Mouse (Mus musculus) kidney, postnatal 0 days (tissue): ENCODE results near the gene Adm2. TPM values are rescaled to one million over a fixed set of nuclear protein-coding genes. Genes with fewer than 3 reads are reported as not detected.

Experiments
- ATAC-seq: fragments of 200-750 bp; cut with Nextera tagmentation; replicated peaks from 2 replicates; pipeline ENCODE4 v1.8.0; 2017; ENCODE audit warnings: low read depth, moderate number of reproducible peaks, moderate TSS enrichment, moderate library complexity; ENCODE audit not compliant: low FRiP score
- DNase-seq: peaks from one replicate; pipeline ENCODE4 v3.0.0-alpha.2; 2016; ENCODE audit warnings: low spot score
- H3K27ac ChIP-seq: fragments of 300-500 bp; sonication (generic); 2 replicates; pipeline ENCODE4 v1.5.1; 2014; ENCODE audit warnings: mild to moderate bottlenecking
- H3K27me3 ChIP-seq: fragments of 300-500 bp; sonication (generic); 2 replicates; pipeline ENCODE4 v1.6.1; 2014; ENCODE audit warnings: low read length, mixed read lengths; ENCODE audit not compliant: insufficient read depth
- H3K36me3 ChIP-seq: fragments of 300-500 bp; sonication (generic); 2 replicates; pipeline ENCODE4 v1.6.1; 2014; ENCODE audit warnings: low read length, mixed read lengths; ENCODE audit not compliant: insufficient read depth
- H3K4me1 ChIP-seq: fragments of 300-500 bp; sonication (generic); replicated peaks from 2 replicates; pipeline ENCODE4 v1.6.1; 2014; ENCODE audit warnings: antibody characterized with exemption, low read length, mixed read lengths; ENCODE audit not compliant: insufficient read depth
- H3K4me2 ChIP-seq: fragments of 300-500 bp; sonication (generic); 2 replicates; pipeline ENCODE4 v1.6.1; 2014; ENCODE audit warnings: mild to moderate bottlenecking, low read length, moderate library complexity, mixed read lengths
- H3K4me3 ChIP-seq: fragments of 300-500 bp; sonication (generic); replicated peaks from 2 replicates; pipeline ENCODE4 v1.5.1; 2014; ENCODE audit warnings: low read depth, low read length
- H3K9ac ChIP-seq: fragments of 300-500 bp; sonication (generic); 2 replicates; pipeline ENCODE4 v1.6.1; 2014; ENCODE audit warnings: low read depth, low read length
- H3K9me3 ChIP-seq: fragments of 300-500 bp; sonication (generic); replicated peaks from 2 replicates; pipeline ENCODE4 v1.6.1; 2016; ENCODE audit warnings: low read length, inconsistent platforms, mixed read lengths
- CTCF ChIP-seq: IDR thresholded peaks from 2 replicates; pipeline ENCODE4 v1.5.1; 2016; ENCODE audit warnings: antibody characterized with exemption, low read depth, mild to moderate bottlenecking, moderate library complexity
- WGBS: fragments of 180-500 bp; shearing (Covaris S2); extraction: QIAGEN DNeasy Blood & Tissue Kit; methylation state at CpG from one replicate; pipeline ENCODE4 v1.1.7; 2014; 5-methylcytosine and 5-hydroxymethylcytosine counted together
- polyA plus RNA-seq: library from polyadenylated mRNA; unstranded; fragments of >200 nt; fragmentation: Nextera tagmentation; extraction: Ambion mirVana; gene quantifications from 2 replicates; pipeline ENCODE4 v1.2.1, GENCODE M21; 2015

The Adm2 gene
- polyA plus RNA-seq, 1 experiment from 2014 or later, result 1.5 TPM

DNA sequence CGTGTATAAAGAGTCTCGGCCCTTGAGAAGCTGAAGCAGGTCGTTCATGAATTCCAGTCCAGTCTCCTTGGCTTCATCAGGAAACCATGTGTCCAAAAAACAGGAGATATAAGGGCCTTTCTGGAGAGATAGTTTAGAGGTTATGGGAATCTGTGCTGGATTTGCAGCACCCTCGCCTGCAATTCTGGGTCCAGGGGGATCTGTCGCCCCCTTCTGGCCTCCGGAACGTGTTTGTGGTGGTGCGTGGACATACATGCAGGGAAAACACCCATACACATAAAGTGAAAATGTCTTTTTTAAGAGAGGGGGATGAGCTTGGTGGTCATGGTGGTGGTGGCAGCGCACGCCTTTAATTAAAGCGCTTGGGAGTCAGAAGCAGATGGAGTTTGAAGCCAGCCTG lies 6.4 kb upstream of the Adm2 start:
- no peak for ATAC-seq
- Histone ChIP-seq H3K9ac (no peak overlapping the region), H3K27ac (no peak overlapping the region), H3K4me2 (no peak overlapping the region), H3K27me3 (no peaks in the 10 kb centered on the region), H3K36me3 (no peaks in the 10 kb centered on the region), H3K9me3 (no peaks in the 10 kb centered on the region), H3K4me3 (no peak overlapping the region), H3K4me1 (peaks cover 8% of the 10 kb centered on the region)
- DNase-seq, result no peak
- whole genome bisulfite sequencing, result 74% methylated on average over 11 of the region's 11 CpGs
- peak; percentile 44 for TF ChIP-seq CTCF

DNA sequence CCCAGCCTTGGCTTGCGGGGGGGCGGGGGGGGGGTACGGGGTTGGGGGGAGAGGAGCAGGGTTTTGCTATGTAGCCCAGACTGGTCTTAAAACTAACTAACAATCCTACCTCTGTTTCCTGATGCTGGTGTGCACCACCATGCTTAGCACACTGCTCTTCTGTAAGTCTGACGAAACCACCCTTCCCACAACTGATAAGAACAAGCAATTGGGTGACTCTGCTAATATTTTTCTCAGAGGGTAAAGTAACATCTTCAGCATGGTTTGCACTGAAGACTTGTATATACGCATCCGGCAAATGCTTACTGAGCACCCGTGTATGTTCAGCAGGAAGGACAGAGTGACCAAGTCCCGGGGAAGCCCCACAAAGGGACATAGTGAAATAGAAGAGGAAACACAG lies 1.3 kb upstream of the Adm2 start:
- H3K9ac ChIP-seq, result no peak overlapping the region
- no peak for TF ChIP-seq CTCF
- no peaks in the 10 kb centered on the region for H3K27me3 ChIP-seq
- peaks cover 4% of the 10 kb centered on the region; the same call in 1 of the 2 replicates for H3K4me1 ChIP-seq
- WGBS, result 83% methylated on average over 8 of the region's 8 CpGs
- H3K36me3 ChIP-seq, result no peaks in the 10 kb centered on the region
- H3K9me3 ChIP-seq, result no peaks in the 10 kb centered on the region
- no peak overlapping the region for H3K4me3 ChIP-seq
- H3K27ac ChIP-seq, result no peak overlapping the region
- ATAC-seq (no peak), DNase-seq (no peak)
- H3K4me2 ChIP-seq, result no peak overlapping the region

DNA sequence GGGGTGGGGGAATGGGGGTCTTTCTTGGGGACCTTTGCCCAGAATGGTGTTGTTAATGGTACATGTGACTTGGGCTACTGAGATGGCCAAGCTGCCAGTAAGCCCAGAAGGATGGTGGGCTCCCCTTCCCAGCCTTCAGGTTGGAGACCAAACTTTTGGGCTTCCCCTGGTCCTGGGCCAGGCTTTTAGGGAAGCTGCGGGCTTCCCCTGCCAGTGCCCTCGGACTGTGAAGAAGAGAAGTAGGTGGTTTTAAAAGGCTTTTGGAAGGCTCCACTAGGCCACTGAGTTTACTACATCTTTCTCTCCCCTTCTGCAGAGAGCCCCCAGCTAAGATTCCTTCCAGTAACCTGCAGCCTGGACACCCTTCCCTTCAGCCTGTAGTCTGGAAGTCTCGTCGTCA lies 1.1 kb downstream of the Adm2 start:
- Histone ChIP-seq H3K27me3 (no peaks in the 10 kb centered on the region), H3K4me1 (peaks cover 4% of the 10 kb centered on the region; the same call in 1 of the 2 replicates), H3K9ac (peak overlapping the region; percentile 42; the same call in 1 of the 2 replicates), H3K4me2 (no peak overlapping the region), H3K9me3 (no peaks in the 10 kb centered on the region), H3K36me3 (no peaks in the 10 kb centered on the region), H3K4me3 (no peak overlapping the region), H3K27ac (no peak overlapping the region)
- no peak for TF ChIP-seq CTCF
- DNase-seq (no peak), ATAC-seq (no peak)
- 88% methylated on average over 4 of the region's 4 CpGs for WGBS

DNA sequence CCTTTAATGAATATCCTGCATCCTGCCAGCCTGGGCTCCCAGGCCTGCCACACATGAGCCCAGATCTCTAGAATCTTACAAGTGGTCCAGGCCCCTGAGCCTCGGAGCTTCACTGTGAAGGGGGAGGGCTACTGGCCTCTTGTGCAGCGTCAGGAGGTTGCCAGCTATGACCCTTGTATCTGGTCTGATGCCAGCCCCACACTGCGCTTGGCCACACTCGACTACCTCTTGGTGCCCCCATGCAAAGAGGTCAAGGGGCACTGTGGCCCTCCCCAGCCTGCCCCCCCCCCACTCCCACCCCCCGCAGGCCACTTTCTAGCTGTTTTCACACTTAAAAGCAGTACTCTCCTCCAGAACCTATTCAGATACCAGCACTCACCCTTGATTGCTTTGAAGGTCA lies 3.9 kb downstream of the Adm2 start:
- 46% methylated on average over 5 of the region's 5 CpGs for WGBS
- no peak for TF ChIP-seq CTCF

DNA sequence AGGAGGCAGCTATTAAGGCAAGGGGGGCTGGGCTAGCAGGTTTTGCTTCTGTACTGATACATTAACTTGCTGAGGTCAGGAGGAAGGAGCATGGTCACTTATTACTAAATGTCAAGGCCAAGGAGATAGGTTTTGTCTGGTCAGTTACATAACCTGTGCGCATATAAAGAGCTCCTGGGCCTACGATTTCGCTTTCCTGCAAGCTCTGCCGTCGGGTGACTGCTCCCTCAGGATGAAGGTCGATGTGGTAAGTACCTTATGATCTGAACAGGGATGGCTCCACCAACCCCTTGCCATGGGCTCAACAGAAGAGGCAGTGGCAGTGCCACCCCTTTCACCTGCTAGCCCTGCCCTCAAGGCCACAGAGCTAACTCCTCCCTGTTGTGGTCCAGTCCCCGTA lies 11.8 kb downstream of the Adm2 start, which contains the start of gene Miox:
TSS of gene Miox (plus strand) at position 128 of the 400 bp plus-strand sequence.
- no peak within 1 kb of the TSS for H3K27ac ChIP-seq
- no peak for TF ChIP-seq CTCF
- H3K9ac ChIP-seq, result no peak within 1 kb of the TSS
- H3K9me3 ChIP-seq, result no peaks in the 10 kb centered on the region
- 0 out of 2 replicates have a peak, but pooled peaks have one; percentile 46 for ATAC-seq
- no peak within 1 kb of the TSS for H3K4me3 ChIP-seq
- no peak within 1 kb of the TSS for H3K4me2 ChIP-seq
- no peaks in the 10 kb centered on the region for H3K27me3 ChIP-seq
- DNase-seq, result no peak
- no peaks in the 10 kb centered on the region for H3K36me3 ChIP-seq
- WGBS, result 77% methylated on average over 7 of the region's 7 CpGs
- H3K4me1 ChIP-seq, result no peaks in the 10 kb centered on the region

More for the DNA sequence above, 3.9 kb downstream of the Adm2 start:
- H3K9me3 ChIP-seq, result no peaks in the 10 kb centered on the region
- no peaks in the 10 kb centered on the region for H3K36me3 ChIP-seq
- ATAC-seq (peak; percentile 68), DNase-seq (no peak)
- no peak overlapping the region for H3K27ac ChIP-seq
- H3K4me2 ChIP-seq, result no peak overlapping the region
- H3K9ac ChIP-seq, result no peak overlapping the region
- no peaks in the 10 kb centered on the region for H3K27me3 ChIP-seq
- H3K4me3 ChIP-seq, result no peak overlapping the region
- peaks cover 4% of the 10 kb centered on the region; the same call in 1 of the 2 replicates for H3K4me1 ChIP-seq

DNA sequence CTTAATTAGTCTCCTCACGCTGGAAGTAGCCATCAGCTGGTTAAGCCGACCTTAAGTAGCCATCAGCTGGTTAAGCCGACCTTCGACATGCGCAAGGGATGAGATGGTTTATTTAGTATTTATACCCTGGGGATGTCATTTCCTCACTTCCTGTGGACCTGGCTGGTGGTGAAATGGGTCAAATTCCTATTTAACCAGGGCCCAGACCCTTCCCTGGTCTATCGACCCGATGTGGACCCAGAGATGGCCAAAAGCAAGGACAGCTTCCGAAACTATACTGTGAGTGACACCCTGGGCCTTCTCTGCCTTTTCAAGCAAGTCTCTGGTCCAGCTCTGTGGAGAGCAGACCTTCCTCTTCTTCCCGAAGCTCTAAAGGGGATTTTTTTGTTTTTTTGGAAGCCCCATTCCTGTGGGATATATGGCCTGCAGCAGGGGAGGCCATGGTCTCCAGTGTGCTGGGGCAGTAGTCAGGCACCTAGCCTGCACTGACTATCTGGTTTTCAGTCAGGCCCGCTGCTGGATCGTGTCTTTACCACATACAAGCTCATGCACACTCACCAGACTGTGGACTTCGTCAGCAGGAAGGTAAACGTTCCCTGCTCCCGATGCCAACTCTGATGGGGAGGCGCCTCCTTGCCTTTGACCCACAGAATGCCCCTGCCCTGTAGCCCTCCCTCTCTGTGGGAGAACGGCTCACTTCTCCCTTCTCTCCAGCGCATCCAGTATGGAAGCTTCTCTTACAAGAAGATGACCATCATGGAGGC lies 12.4 kb downstream of the Adm2 start:
- DNase-seq (no peak), ATAC-seq (no peak)
- WGBS, result 76% methylated on average over 17 of the region's 17 CpGs

DNA sequence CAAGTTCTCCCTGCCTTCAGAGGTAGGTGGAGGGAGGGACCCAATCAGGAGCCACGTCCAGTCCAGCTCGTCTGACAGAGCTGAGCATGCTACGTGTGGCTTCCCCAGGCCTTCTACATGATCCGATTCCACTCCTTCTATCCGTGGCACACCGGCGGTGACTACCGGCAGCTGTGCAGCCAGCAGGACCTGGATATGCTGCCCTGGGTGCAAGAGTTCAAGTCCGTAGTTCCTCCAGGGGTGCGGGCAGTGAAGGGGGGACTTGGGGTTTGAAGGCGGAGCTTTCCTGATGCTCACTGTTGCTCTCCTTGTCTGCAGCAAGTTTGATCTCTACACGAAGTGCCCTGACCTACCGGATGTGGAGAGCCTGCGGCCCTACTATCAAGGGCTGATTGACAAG lies 13.9 kb downstream of the Adm2 start:
- DNase-seq (no peak), ATAC-seq (no peak)
- TF ChIP-seq CTCF, result no peak
- H3K4me2 ChIP-seq, result no peak overlapping the region
- no peak overlapping the region for H3K4me3 ChIP-seq
- no peak overlapping the region for H3K9ac ChIP-seq
- no peaks in the 10 kb centered on the region for H3K36me3 ChIP-seq
- H3K27me3 ChIP-seq, result no peaks in the 10 kb centered on the region
- no peak overlapping the region for H3K27ac ChIP-seq
- no peaks in the 10 kb centered on the region for H3K4me1 ChIP-seq
- WGBS, result 81% methylated on average over 14 of the region's 14 CpGs
- no peaks in the 10 kb centered on the region for H3K9me3 ChIP-seq

More for the DNA sequence above, 12.4 kb downstream of the Adm2 start:
- no peaks in the 10 kb centered on the region for H3K36me3 ChIP-seq
- H3K9ac ChIP-seq, result no peak overlapping the region
- no peak overlapping the region for H3K27ac ChIP-seq
- TF ChIP-seq CTCF, result no peak
- no peak overlapping the region for H3K4me2 ChIP-seq
- no peaks in the 10 kb centered on the region for H3K9me3 ChIP-seq
- H3K4me3 ChIP-seq, result no peak overlapping the region
- H3K4me1 ChIP-seq, result no peaks in the 10 kb centered on the region
- H3K27me3 ChIP-seq, result no peaks in the 10 kb centered on the region
